Mouse (Mus musculus): ENCODE data around the gene Il17re.

GRCm38 (mm10) chr6:113437135-113437534 lies 21.1 kb upstream of the Il17re start:
- no peak for TF ChIP-seq ZC3H11A (IDR thresholded peaks at IDR 0.05; ENCODE audit: borderline replicate concordance, low read depth, low read length)
- no peak for TF ChIP-seq ZNF384 (IDR thresholded peaks at IDR 0.05; ENCODE audit: low read depth, low read length)
- no peak for TF ChIP-seq CHD2 (IDR thresholded peaks at IDR 0.05; ENCODE audit: low read depth, low read length)
